Mouse (Mus musculus) heart, embryonic 12.5 days (tissue): Measurements from ENCODE around the gene Aacs. TPM values are rescaled to one million over a fixed set of nuclear protein-coding genes. Genes with fewer than 3 reads are reported as not detected.

Experiments
- ATAC-seq: fragments of 200-750 bp; cut with Nextera tagmentation; 2 replicates; pipeline ENCODE4 v1.8.0; 2017; ENCODE audit warnings: moderate TSS enrichment, moderate library complexity; ENCODE audit not compliant: insufficient number of reproducible peaks, low FRiP score
- H3K27ac ChIP-seq: fragments of 300-500 bp; sonication (generic); 2 replicates; pipeline ENCODE4 v1.5.1; 2016; ENCODE audit warnings: mild to moderate bottlenecking, moderate library complexity; ENCODE audit not compliant: poor library complexity, severe bottlenecking
- H3K27me3 ChIP-seq: fragments of 300-500 bp; sonication (generic); replicated peaks from 2 replicates; pipeline ENCODE4 v1.6.1; 2016; ENCODE audit warnings: mild to moderate bottlenecking, moderate library complexity
- H3K36me3 ChIP-seq: fragments of 300-500 bp; sonication (generic); 2 replicates; pipeline ENCODE4 v1.6.1; 2016; ENCODE audit warnings: mild to moderate bottlenecking, moderate library complexity
- H3K4me1 ChIP-seq: fragments of 300-500 bp; sonication (generic); replicated peaks from 2 replicates; pipeline ENCODE4 v1.6.1; 2016; ENCODE audit warnings: mild to moderate bottlenecking
- H3K4me2 ChIP-seq: fragments of 300-500 bp; sonication (generic); 2 replicates; pipeline ENCODE4 v1.6.1; 2016; ENCODE audit warnings: mild to moderate bottlenecking, moderate library complexity
- H3K4me3 ChIP-seq: fragments of 300-500 bp; sonication (generic); 2 replicates; pipeline ENCODE4 v1.5.1; 2016; ENCODE audit warnings: mild to moderate bottlenecking
- H3K9ac ChIP-seq: fragments of 300-500 bp; sonication (generic); 2 replicates; pipeline ENCODE4 v1.6.1; 2016; ENCODE audit warnings: mild to moderate bottlenecking, moderate library complexity
- H3K9me3 ChIP-seq: fragments of 300-500 bp; sonication (generic); replicated peaks from 2 replicates; pipeline ENCODE4 v1.6.1; 2016; ENCODE audit warnings: mild to moderate bottlenecking, moderate library complexity
- WGBS: fragments of 180-500 bp; shearing (Covaris S2); methylation state at CpG from one replicate; pipeline ENCODE4 v1.1.7; 2016; 5-methylcytosine and 5-hydroxymethylcytosine counted together
- polyA plus RNA-seq: library from polyadenylated mRNA; unstranded; fragments of >200 nt; fragmentation: Nextera tagmentation; extraction: Ambion mirVana; gene quantifications from 2 replicates; pipeline ENCODE4 v1.2.1, GENCODE M21; 2016

Gene Aacs
- polyA plus RNA-seq, 1 experiment from 2014 or later = 16.1 TPM

- Histone ChIP-seq H3K4me1 (no peaks in the 10 kb centered on the region), H3K4me3 (no peak overlapping the region), H3K27ac (no peak overlapping the region), H3K9ac (no peak overlapping the region), H3K4me2 (no peak overlapping the region), H3K9me3 (no peaks in the 10 kb centered on the region), H3K36me3 (peaks cover 28% of the 10 kb centered on the region), H3K27me3 (no peaks in the 10 kb centered on the region)
- WGBS = 85% methylated on average over 10 of the region's 10 CpGs
- no peak for ATAC-seq
Observed at GRCm38 (mm10) chr5:125495655-125496054, 20.0 kb downstream of the Aacs start.

DNA sequence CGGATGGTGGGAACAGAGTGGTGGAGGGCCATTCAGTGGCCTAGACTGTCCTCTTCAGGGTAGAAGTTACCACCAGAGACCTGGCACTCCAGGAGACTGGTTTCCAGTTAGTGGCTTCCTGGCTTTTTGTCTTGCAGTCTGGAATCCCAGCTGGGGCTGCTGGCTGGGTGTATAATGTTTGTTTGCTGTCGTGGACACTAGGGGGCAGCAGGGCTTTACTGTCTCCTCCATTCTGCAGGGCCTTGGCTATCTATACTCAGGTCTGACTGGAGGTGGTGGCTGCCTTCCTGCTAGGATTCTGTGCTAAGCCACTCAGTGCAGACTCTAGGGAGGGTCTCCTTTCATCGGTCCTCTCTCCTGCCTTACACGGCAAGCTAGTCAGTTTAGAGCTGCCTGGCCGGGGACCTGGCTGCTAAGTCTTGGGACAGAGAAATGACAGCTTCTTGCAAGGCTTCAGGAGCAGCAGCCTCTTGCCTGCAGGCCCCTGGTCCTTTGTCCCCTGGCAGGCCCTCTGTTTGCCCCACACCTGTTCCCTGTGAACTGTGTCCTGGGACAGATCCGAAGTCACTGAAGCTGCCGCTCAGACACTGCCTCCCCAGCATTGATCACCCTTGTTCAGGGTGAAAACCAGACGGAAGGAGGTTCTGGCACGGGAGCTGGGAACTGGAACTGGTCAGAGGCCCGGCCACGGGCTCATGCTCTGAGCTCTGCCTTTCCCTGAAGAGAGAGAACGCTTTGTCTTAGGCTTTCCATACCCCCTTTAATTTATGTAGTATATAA is 22.4 kb downstream of the Aacs start:
- Histone ChIP-seq H3K4me3 (no peak overlapping the region), H3K4me2 (no peak overlapping the region), H3K9me3 (no peaks in the 10 kb centered on the region), H3K36me3 (peaks cover 18% of the 10 kb centered on the region), H3K4me1 (no peaks in the 10 kb centered on the region), H3K27ac (no peak overlapping the region), H3K9ac (no peak overlapping the region), H3K27me3 (no peaks in the 10 kb centered on the region)
- 74% methylated on average over 12 of the region's 12 CpGs for WGBS
- peak; percentile 56; the same call in 1 of the 2 replicates for ATAC-seq

GRCm38 (mm10) chr5:125501505-125501904 is 25.9 kb downstream of the Aacs start:
- Histone ChIP-seq H3K4me2 (no peak overlapping the region), H3K4me3 (no peak overlapping the region), H3K27me3 (no peaks in the 10 kb centered on the region), H3K9me3 (no peaks in the 10 kb centered on the region), H3K36me3 (peaks cover 16% of the 10 kb centered on the region), H3K27ac (no peak overlapping the region), H3K4me1 (no peaks in the 10 kb centered on the region), H3K9ac (no peak overlapping the region)
- 87% methylated on average over 6 of the region's 6 CpGs for whole genome bisulfite sequencing
- no peak for ATAC-seq

GRCm38 (mm10) chr5:125502186-125502585 is 26.6 kb downstream of the Aacs start:
- Histone ChIP-seq H3K4me2 (no peak overlapping the region), H3K4me3 (no peak overlapping the region), H3K9me3 (no peaks in the 10 kb centered on the region), H3K27ac (no peak overlapping the region), H3K4me1 (no peaks in the 10 kb centered on the region), H3K36me3 (peaks cover 20% of the 10 kb centered on the region), H3K27me3 (no peaks in the 10 kb centered on the region), H3K9ac (no peak overlapping the region)
- WGBS = 47% methylated on average over 3 of the region's 3 CpGs
- ATAC-seq = no peak

DNA sequence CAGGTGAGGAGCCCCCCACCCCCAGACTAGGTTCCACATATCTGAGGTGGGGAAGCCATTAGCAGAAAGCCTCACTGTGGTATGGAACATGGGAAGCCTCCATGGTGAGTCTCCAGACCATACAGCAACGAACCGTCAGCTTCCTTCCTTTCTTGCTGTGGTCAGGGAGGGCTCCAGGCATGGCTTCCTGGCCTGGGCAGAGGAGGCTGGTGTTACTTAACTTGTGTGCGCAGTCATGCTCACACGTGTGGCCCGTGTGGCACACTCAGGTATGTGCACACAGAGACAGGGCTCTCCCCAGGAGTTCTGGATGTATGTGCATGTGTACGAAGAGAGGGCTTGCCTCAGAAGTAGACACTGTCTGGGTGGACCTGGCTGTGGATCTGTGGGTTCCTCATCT is 28.0 kb downstream of the Aacs start:
- Histone ChIP-seq H3K4me3 (no peak overlapping the region), H3K4me1 (no peaks in the 10 kb centered on the region), H3K4me2 (no peak overlapping the region), H3K27ac (no peak overlapping the region), H3K27me3 (no peaks in the 10 kb centered on the region), H3K9ac (no peak overlapping the region), H3K36me3 (peaks cover 30% of the 10 kb centered on the region), H3K9me3 (no peaks in the 10 kb centered on the region)
- 85% methylated on average over 6 of the region's 6 CpGs for WGBS
- no peak for ATAC-seq

GRCm38 (mm10) chr5:125504692-125505091 is 29.1 kb downstream of the Aacs start:
- H3K4me1 ChIP-seq = no peaks in the 10 kb centered on the region

GRCm38 (mm10) chr5:125505968-125506367 is 30.4 kb downstream of the Aacs start:
- Histone ChIP-seq H3K4me2 (no peak overlapping the region), H3K36me3 (peaks cover 44% of the 10 kb centered on the region), H3K27me3 (no peaks in the 10 kb centered on the region), H3K9ac (no peak overlapping the region), H3K4me3 (no peak overlapping the region), H3K27ac (no peak overlapping the region), H3K4me1 (no peaks in the 10 kb centered on the region), H3K9me3 (no peaks in the 10 kb centered on the region)
- ATAC-seq = no peak
- 84% methylated on average over 15 of the region's 15 CpGs for WGBS

More at GRCm38 (mm10) chr5:125504692-125505091, 29.1 kb downstream of the Aacs start:
- peaks cover 35% of the 10 kb centered on the region for H3K36me3 ChIP-seq
- ATAC-seq = no peak
- no peaks in the 10 kb centered on the region for H3K27me3 ChIP-seq
- WGBS = 77% methylated on average over 11 of the region's 11 CpGs
- no peak overlapping the region for H3K4me2 ChIP-seq
- no peak overlapping the region for H3K9ac ChIP-seq
- H3K27ac ChIP-seq = no peak overlapping the region
- H3K9me3 ChIP-seq = no peaks in the 10 kb centered on the region
- no peak overlapping the region for H3K4me3 ChIP-seq

DNA sequence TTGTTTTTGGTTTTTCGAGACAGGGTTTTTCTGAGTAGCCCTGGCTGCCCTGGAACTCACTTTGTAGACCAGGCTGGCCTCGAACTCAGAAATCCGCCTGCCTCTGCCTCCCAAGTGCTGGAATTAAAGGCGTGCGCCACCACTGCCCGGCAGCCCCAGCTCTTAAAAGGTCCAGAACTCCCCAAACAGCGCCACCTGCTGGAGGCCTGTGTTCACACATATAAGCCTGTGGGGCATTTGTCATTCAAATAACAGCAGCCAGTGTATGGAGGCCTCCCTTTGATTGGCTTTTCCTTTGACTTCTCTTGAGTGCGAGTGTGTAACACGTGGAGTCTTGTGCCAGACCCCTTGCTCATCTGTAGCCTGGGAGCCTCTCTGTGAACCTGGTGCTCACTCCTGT is 32.0 kb downstream of the Aacs start:
- H3K4me1 ChIP-seq = no peaks in the 10 kb centered on the region
- no peak overlapping the region for H3K4me3 ChIP-seq
- no peaks in the 10 kb centered on the region for H3K27me3 ChIP-seq
- no peaks in the 10 kb centered on the region for H3K9me3 ChIP-seq
- H3K36me3 ChIP-seq = peaks cover 60% of the 10 kb centered on the region
- no peak overlapping the region for H3K27ac ChIP-seq
- ATAC-seq = no peak
- WGBS = 91% methylated on average over 9 of the region's 9 CpGs
- H3K9ac ChIP-seq = no peak overlapping the region
- H3K4me2 ChIP-seq = no peak overlapping the region

DNA sequence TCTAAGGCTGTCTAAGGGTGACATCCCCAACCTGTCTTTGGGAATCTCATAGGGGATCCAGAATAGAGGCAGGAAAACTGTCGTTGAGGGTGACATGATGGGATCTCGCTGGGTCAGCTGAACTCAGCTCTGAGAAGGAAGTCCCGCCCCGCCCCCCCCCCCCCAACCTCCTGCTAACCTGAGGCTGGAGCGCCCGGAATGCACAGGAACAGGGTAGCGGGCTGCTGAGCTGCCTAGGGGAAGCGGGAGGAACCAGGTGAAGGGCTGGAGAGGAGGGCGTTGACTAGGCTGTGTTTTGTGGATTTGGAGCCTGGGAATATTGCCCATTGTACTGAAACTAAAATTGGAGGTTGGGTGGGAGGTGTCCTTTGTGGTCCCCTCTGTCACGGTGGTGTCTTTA is 32.4 kb downstream of the Aacs start:
- no peak overlapping the region for H3K4me2 ChIP-seq
- H3K4me3 ChIP-seq = no peak overlapping the region
- H3K9ac ChIP-seq = no peak overlapping the region
- 91% methylated on average over 10 of the region's 10 CpGs for WGBS
- H3K36me3 ChIP-seq = peaks cover 64% of the 10 kb centered on the region
- H3K4me1 ChIP-seq = no peaks in the 10 kb centered on the region
- ATAC-seq = no peak
- H3K27ac ChIP-seq = no peak overlapping the region
- H3K9me3 ChIP-seq = no peaks in the 10 kb centered on the region
- no peaks in the 10 kb centered on the region for H3K27me3 ChIP-seq

GRCm38 (mm10) chr5:125509541-125509940 is 33.9 kb downstream of the Aacs start:
- peaks cover 67% of the 10 kb centered on the region for H3K36me3 ChIP-seq
- H3K27me3 ChIP-seq = no peaks in the 10 kb centered on the region
- ATAC-seq = no peak
- H3K4me1 ChIP-seq = no peaks in the 10 kb centered on the region
- no peak overlapping the region for H3K4me3 ChIP-seq
- no peak overlapping the region for H3K27ac ChIP-seq
- no peak overlapping the region for H3K9ac ChIP-seq
- no peaks in the 10 kb centered on the region for H3K9me3 ChIP-seq
- WGBS = 49% methylated on average over 5 of the region's 5 CpGs
- H3K4me2 ChIP-seq = no peak overlapping the region

DNA sequence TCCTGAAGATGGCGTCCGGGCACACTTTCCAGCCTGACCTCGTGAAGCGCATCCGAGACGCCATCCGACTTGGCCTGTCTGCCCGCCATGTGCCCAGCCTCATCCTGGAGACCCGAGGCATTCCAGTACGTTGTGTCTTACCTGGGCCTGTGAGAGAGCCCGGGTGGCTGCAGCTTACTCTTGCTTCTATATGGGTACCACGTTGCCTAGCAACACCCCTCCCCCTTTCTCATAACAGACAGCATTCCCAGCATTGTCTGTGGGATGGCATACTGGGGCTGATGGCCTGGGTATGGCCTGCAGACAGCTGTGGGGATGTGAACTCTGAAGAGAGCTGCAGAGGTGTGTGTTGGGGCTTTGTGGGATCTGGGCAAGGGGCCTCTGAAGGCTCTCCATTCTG is 39.4 kb downstream of the Aacs start:
- H3K27ac ChIP-seq = no peak overlapping the region
- H3K4me2 ChIP-seq = no peak overlapping the region
- WGBS = 88% methylated on average over 12 of the region's 12 CpGs
- no peak overlapping the region for H3K4me3 ChIP-seq
- peaks cover 63% of the 10 kb centered on the region for H3K36me3 ChIP-seq
- H3K9ac ChIP-seq = no peak overlapping the region
- H3K27me3 ChIP-seq = no peaks in the 10 kb centered on the region
- H3K4me1 ChIP-seq = peaks cover 20% of the 10 kb centered on the region
- H3K9me3 ChIP-seq = no peaks in the 10 kb centered on the region
- no peak for ATAC-seq

GRCm38 (mm10) chr5:125518640-125519039 is 43.0 kb downstream of the Aacs start:
- Histone ChIP-seq H3K36me3 (peaks cover 32% of the 10 kb centered on the region), H3K27ac (no peak overlapping the region), H3K9me3 (no peaks in the 10 kb centered on the region), H3K4me3 (no peak overlapping the region), H3K4me2 (no peak overlapping the region), H3K4me1 (peaks cover 25% of the 10 kb centered on the region), H3K27me3 (no peaks in the 10 kb centered on the region), H3K9ac (no peak overlapping the region)
- ATAC-seq = no peak
- WGBS = 68% methylated on average over 5 of the region's 5 CpGs
